Mouse (Mus musculus): ENCODE measurements around the gene Prlh. TPM values are rescaled to one million over a fixed set of nuclear protein-coding genes. Genes with fewer than 3 reads are reported as not detected.

The Prlh gene
- polyA plus RNA-seq, 1 experiment from 2014 or later = not detected

DNA sequence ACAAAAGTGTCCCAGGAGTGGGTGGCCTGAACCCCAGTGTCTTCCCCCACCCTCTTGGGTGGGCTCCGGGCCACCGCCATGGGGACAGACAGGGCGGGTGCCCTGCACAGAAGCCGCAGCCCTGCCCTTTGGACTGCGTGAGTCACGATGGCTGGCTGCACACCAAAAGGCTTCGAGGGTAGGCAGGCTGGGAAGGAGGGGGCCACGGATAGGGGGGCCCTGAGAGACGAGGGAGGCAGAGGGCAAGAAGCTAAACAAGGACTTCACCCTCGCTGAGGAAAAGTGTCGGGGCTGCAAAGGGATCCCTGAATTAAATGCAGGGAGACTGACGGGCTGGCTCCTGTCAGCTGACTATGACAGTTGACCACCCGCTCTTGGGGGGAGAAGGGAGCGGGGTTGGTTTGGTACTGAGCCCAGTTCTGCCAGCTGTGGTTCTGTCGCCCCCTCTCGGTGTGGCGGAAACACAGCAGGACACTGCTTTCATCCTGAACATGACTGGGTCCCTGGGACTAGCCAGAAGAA lies 43.2 kb upstream of the Prlh start:
- Histone ChIP-seq H3K9me3 (ENCODE audit: control insufficient read depth) (no peaks in the 10 kb centered on the region), H3K27ac (ENCODE audit: low read depth, low read length) (peak overlapping the region; percentile 52; the same call in 1 of the 2 replicates), H3K4me1 (replicated peaks; ENCODE audit: control insufficient read depth, insufficient read depth, low read length) (peaks cover 16% of the 10 kb centered on the region), H3K4me2 (replicated peaks; ENCODE audit: low read depth) (peak overlapping the region; percentile 47), H3K27me3 (replicated peaks; ENCODE audit: control insufficient read depth, insufficient read depth, low read length) (no peaks in the 10 kb centered on the region), H3K9ac (ENCODE audit: low read depth, low read length) (no peak overlapping the region), H3K36me3 (ENCODE audit: control insufficient read depth, insufficient read depth) (no peaks in the 10 kb centered on the region), H3K4me3 (ENCODE audit: low read depth, low read length) (no peak overlapping the region)
- peak; percentile 80 for ATAC-seq
- 12% methylated on average over 17 of the region's 17 CpGs for WGBS
- TF ChIP-seq CTCF (IDR thresholded peaks at IDR 0.05; ENCODE audit: low read depth) = peak; percentile 73

DNA sequence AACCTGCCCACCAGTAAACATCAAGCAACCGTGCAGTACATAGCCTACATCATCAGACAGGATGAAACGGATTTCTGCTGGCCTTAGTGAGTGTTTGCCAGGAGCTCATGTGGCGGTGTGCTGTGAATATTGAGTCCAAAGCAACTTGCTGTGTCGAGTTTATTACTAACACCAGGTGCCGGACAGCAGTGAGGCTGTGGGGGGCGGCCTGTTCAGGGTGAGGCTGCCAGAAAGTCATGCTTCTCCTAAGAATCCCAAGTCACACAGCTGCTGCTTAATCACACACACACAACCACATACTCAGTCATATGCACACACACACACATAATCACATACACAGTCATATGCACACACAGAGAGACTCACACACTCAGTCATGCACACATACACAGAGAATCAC lies 39.7 kb upstream of the Prlh start:
- no peak for TF ChIP-seq CTCF (IDR thresholded peaks at IDR 0.05; ENCODE audit: low read depth)
- H3K4me2 ChIP-seq (replicated peaks; ENCODE audit: low read depth) = no peak overlapping the region
- WGBS = 59% methylated on average over 6 of the region's 6 CpGs
- H3K4me3 ChIP-seq (ENCODE audit: low read depth, low read length) = no peak overlapping the region
- H3K9me3 ChIP-seq (ENCODE audit: control insufficient read depth) = no peaks in the 10 kb centered on the region
- ATAC-seq = no peak
- no peaks in the 10 kb centered on the region for H3K36me3 ChIP-seq (ENCODE audit: control insufficient read depth, insufficient read depth)
- no peak overlapping the region for H3K9ac ChIP-seq (ENCODE audit: low read depth, low read length)
- no peaks in the 10 kb centered on the region for H3K27me3 ChIP-seq (replicated peaks; ENCODE audit: control insufficient read depth, insufficient read depth, low read length)
- peaks cover 26% of the 10 kb centered on the region for H3K4me1 ChIP-seq (replicated peaks; ENCODE audit: control insufficient read depth, insufficient read depth, low read length)
- no peak overlapping the region for H3K27ac ChIP-seq (ENCODE audit: low read depth, low read length)

GRCm38 (mm10) chr1:90914948-90915569 lies 37.8 kb upstream of the Prlh start, which contains the start of gene Mlph:
TSS of gene Mlph (plus strand) at chr1:90915085.
- H3K36me3 ChIP-seq (ENCODE audit: control insufficient read depth, insufficient read depth) = no peaks in the 10 kb centered on the region
- peak within 1 kb of the TSS; percentile 57; the same call in 1 of the 2 replicates for H3K27ac ChIP-seq (ENCODE audit: low read depth, low read length)
- H3K4me3 ChIP-seq (ENCODE audit: low read depth, low read length) = peak within 1 kb of the TSS; percentile 37
- peaks cover 20% of the 10 kb centered on the region for H3K4me1 ChIP-seq (replicated peaks; ENCODE audit: control insufficient read depth, insufficient read depth, low read length)
- no peaks in the 10 kb centered on the region for H3K27me3 ChIP-seq (replicated peaks; ENCODE audit: control insufficient read depth, insufficient read depth, low read length)
- peak; percentile 75 for ATAC-seq
- peak within 1 kb of the TSS; percentile 13 for H3K9ac ChIP-seq (ENCODE audit: low read depth, low read length)
- WGBS = 12% methylated on average over 18 of the region's 18 CpGs
- H3K4me2 ChIP-seq (replicated peaks; ENCODE audit: low read depth) = peak within 1 kb of the TSS; percentile 65
- H3K9me3 ChIP-seq (ENCODE audit: control insufficient read depth) = no peaks in the 10 kb centered on the region
- peak; percentile 1; the same call in 1 of the 2 replicates for TF ChIP-seq CTCF (IDR thresholded peaks at IDR 0.05; ENCODE audit: low read depth)

DNA sequence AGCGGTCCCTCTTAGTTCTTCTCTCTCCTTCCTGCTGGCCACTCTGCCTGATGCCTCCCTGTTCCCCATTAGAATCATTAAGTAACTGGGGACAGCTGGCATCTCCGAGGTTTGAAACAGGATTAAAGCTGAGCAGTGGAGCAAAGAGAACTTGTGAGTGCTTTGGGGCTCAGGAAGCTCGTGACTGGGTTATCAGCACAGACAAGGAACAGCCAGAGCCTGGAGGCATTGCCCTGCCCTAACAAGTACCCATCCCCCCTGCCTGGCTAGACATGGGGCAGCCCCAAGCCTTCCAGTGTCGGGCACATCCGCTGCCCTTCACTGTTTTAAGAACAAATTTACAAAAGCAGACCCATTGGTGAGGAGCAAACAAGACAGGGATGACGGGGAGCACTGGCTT lies 35.4 kb upstream of the Prlh start:
- Histone ChIP-seq H3K9ac (ENCODE audit: low read depth, low read length) (no peak overlapping the region), H3K9me3 (ENCODE audit: control insufficient read depth) (no peaks in the 10 kb centered on the region), H3K4me1 (replicated peaks; ENCODE audit: control insufficient read depth, insufficient read depth, low read length) (peaks cover 10% of the 10 kb centered on the region; the same call in 1 of the 2 replicates), H3K4me2 (replicated peaks; ENCODE audit: low read depth) (peak overlapping the region; percentile 21; the same call in 1 of the 2 replicates), H3K27ac (ENCODE audit: low read depth, low read length) (peak overlapping the region; percentile 28; the same call in 1 of the 2 replicates), H3K27me3 (replicated peaks; ENCODE audit: control insufficient read depth, insufficient read depth, low read length) (no peaks in the 10 kb centered on the region), H3K36me3 (ENCODE audit: control insufficient read depth, insufficient read depth) (no peaks in the 10 kb centered on the region), H3K4me3 (ENCODE audit: low read depth, low read length) (no peak overlapping the region)
- no peak for TF ChIP-seq CTCF (IDR thresholded peaks at IDR 0.05; ENCODE audit: low read depth)
- ATAC-seq = no peak; the same call in 1 of the 2 replicates
- 55% methylated on average over 6 of the region's 6 CpGs for WGBS

- Histone ChIP-seq H3K36me3 (ENCODE audit: control insufficient read depth, insufficient read depth) (no peaks in the 10 kb centered on the region), H3K4me3 (ENCODE audit: low read depth, low read length) (no peak overlapping the region), H3K27me3 (replicated peaks; ENCODE audit: control insufficient read depth, insufficient read depth, low read length) (no peaks in the 10 kb centered on the region), H3K9me3 (ENCODE audit: control insufficient read depth) (no peaks in the 10 kb centered on the region), H3K27ac (ENCODE audit: low read depth, low read length) (peak overlapping the region; percentile 22), H3K4me1 (replicated peaks; ENCODE audit: control insufficient read depth, insufficient read depth, low read length) (peaks cover 4% of the 10 kb centered on the region), H3K9ac (ENCODE audit: low read depth, low read length) (no peak overlapping the region), H3K4me2 (replicated peaks; ENCODE audit: low read depth) (no peak overlapping the region)
- TF ChIP-seq CTCF (IDR thresholded peaks at IDR 0.05; ENCODE audit: low read depth) = no peak
- WGBS = 47% methylated on average over 9 of the region's 9 CpGs
- peak; percentile 83 for ATAC-seq
Observed at GRCm38 (mm10) chr1:90921687-90922086, 31.2 kb upstream of the Prlh start.

DNA sequence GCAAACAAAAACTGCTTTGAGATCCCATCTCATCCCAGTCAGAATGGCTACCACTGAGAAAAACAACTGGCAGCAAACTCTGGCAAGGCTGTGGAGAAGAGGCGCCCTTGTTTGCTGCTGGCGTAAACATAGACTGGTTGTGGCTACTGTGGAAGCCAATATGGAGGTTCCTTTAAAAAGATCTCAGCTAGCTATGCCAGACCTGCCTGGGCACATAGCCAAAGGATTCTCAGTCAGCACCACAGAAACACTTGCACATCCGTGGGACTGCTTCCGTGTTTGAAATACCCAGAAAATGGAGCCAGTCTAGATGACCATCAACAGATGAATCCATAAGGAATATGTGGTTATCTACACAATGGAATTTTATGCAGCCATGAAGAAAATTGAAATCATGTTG lies 26.9 kb upstream of the Prlh start:
- Histone ChIP-seq H3K4me1 (replicated peaks; ENCODE audit: control insufficient read depth, insufficient read depth, low read length) (no peaks in the 10 kb centered on the region; the same call in 1 of the 2 replicates), H3K4me3 (ENCODE audit: low read depth, low read length) (no peak overlapping the region), H3K27ac (ENCODE audit: low read depth, low read length) (no peak overlapping the region), H3K9ac (ENCODE audit: low read depth, low read length) (no peak overlapping the region), H3K9me3 (ENCODE audit: control insufficient read depth) (no peaks in the 10 kb centered on the region), H3K36me3 (ENCODE audit: control insufficient read depth, insufficient read depth) (peaks cover 5% of the 10 kb centered on the region; the same call in 1 of the 2 replicates), H3K27me3 (replicated peaks; ENCODE audit: control insufficient read depth, insufficient read depth, low read length) (no peaks in the 10 kb centered on the region), H3K4me2 (replicated peaks; ENCODE audit: low read depth) (no peak overlapping the region)
- 75% methylated on average over 4 of the region's 4 CpGs for WGBS
- no peak for ATAC-seq
- TF ChIP-seq CTCF (IDR thresholded peaks at IDR 0.05; ENCODE audit: low read depth) = no peak

Measured in intestine, postnatal 0 days (tissue).